In genomic region chr8:77836902-77837489, GRCm38 (mm10) we compare ENCODE assay signal across 19 mouse cellular contexts.
"Had no signal": no experiment of that assay in that cellular context is flagged by ENCODE, and none has a peak within 500 bp of the region (broad histone marks: within the 10 kb centered on the region; RNA-seq: fewer than 3 reads in every experiment).

No protein-coding gene starts in this region.

- H3K4me1 ChIP-seq: midbrain, embryonic 10.5 days; midbrain, embryonic 12.5 days; neural tube, embryonic 13.5 days; neural tube, embryonic 15.5 days had no signal

- DNase-seq: lung, adult 18-20 months; lung, postnatal 10 days; lung, postnatal 36 days; midbrain, embryonic 14.5 days; retina, postnatal 1 day; right cerebral cortex, adult 18-20 months; right cerebral cortex, postnatal 25 days; right cerebral cortex, postnatal 4 days; spleen, adult 18-20 months; thymus, adult 18-20 months; thymus, postnatal 14 days; thymus, postnatal 36 days had no signal

- H3K4me2 ChIP-seq: midbrain, embryonic 12.5 days; neural tube, embryonic 13.5 days; neural tube, embryonic 15.5 days had no signal

- H3K9me3 ChIP-seq: midbrain, embryonic 10.5 days; midbrain, embryonic 12.5 days; neural tube, embryonic 13.5 days; neural tube, embryonic 15.5 days had no signal

- H3K9ac ChIP-seq: liver, embryonic 14.5 days; midbrain, embryonic 12.5 days; neural tube, embryonic 13.5 days; neural tube, embryonic 15.5 days had no signal

- H3K4me3 ChIP-seq: midbrain, embryonic 10.5 days; midbrain, embryonic 12.5 days; myocyte; neural tube, embryonic 13.5 days; neural tube, embryonic 15.5 days had no signal

- H3K27ac ChIP-seq: liver, embryonic 14.5 days; midbrain, embryonic 10.5 days; midbrain, embryonic 12.5 days; neural tube, embryonic 13.5 days; neural tube, embryonic 15.5 days had no signal

- H3K36me3 ChIP-seq: midbrain, embryonic 10.5 days; midbrain, embryonic 12.5 days; neural tube, embryonic 13.5 days; neural tube, embryonic 15.5 days had no signal

- H3K27me3 ChIP-seq: midbrain, embryonic 12.5 days; neural tube, embryonic 13.5 days; neural tube, embryonic 15.5 days had no signal

- ATAC-seq: midbrain, embryonic 16.5 days had no signal
